Mouse (Mus musculus) T-helper 2 cell (primary cell): ENCODE results near the gene Sema3d.

Experiments
- in situ Hi-C: fragments of 300-600 bp; cut with MboI, MseI; formaldehyde crosslinking; loops from one replicate; pipeline ENCODE4 v1.15.1; 2025; ENCODE audit warnings: high pct_unique_total_duplicates

Gene Sema3d

GRCm38 (mm10) chr5:12499037-12499436 lies 115.9 kb downstream of the Sema3d start:
- in situ Hi-C loops = no loop called here

- in situ Hi-C loops = no loop called here
Observed at GRCm38 (mm10) chr5:12499791-12500504, 116.8 kb downstream of the Sema3d start.

GRCm38 (mm10) chr5:12512471-12512870 lies 129.3 kb downstream of the Sema3d start:
- in situ Hi-C loops = no loop called here

- in situ Hi-C loops = no loop called here
Observed at GRCm38 (mm10) chr5:12515283-12515682, 132.1 kb downstream of the Sema3d start.

GRCm38 (mm10) chr5:12525235-12525767 lies 142.1 kb downstream of the Sema3d start:
- in situ Hi-C loops = no loop called here

- in situ Hi-C loops = no loop called here
Observed at GRCm38 (mm10) chr5:12528596-12528995, 145.4 kb downstream of the Sema3d start.

- in situ Hi-C loops = no loop called here
Observed at GRCm38 (mm10) chr5:12529771-12530170, 146.6 kb downstream of the Sema3d start.

GRCm38 (mm10) chr5:12541268-12541667 lies 158.1 kb downstream of the Sema3d start:
- in situ Hi-C loops = no loop called here

- in situ Hi-C loops = no loop called here
Observed at GRCm38 (mm10) chr5:12549046-12549669, 166.0 kb downstream of the Sema3d start.

- in situ Hi-C loops = loop anchor here (5.0 to 25.0 kb wide), 2 partner anchors 1072 to 1893 kb away; no protein-coding TSS in a partner anchor
Observed at GRCm38 (mm10) chr5:12555401-12555800, 172.2 kb downstream of the Sema3d start.

- in situ Hi-C loops = loop anchor here (5.0 to 25.0 kb wide), 2 partner anchors 1069 to 1896 kb away; no protein-coding TSS in a partner anchor
Observed at GRCm38 (mm10) chr5:12557889-12558288, 174.7 kb downstream of the Sema3d start.

GRCm38 (mm10) chr5:12561740-12562139 lies 178.6 kb downstream of the Sema3d start:
- in situ Hi-C loops = loop anchor here (25.0 kb wide), 1 partner anchor 1899 kb away; no protein-coding TSS in a partner anchor

- in situ Hi-C loops = loop anchor here (25.0 kb wide), 1 partner anchor 1900 kb away; no protein-coding TSS in a partner anchor
Observed at GRCm38 (mm10) chr5:12562204-12562603, 179.0 kb downstream of the Sema3d start.

GRCm38 (mm10) chr5:12563132-12563531 lies 179.9 kb downstream of the Sema3d start:
- in situ Hi-C loops = loop anchor here (25.0 kb wide), 1 partner anchor 1901 kb away; no protein-coding TSS in a partner anchor

- in situ Hi-C loops = loop anchor here (25.0 kb wide), 1 partner anchor 1902 kb away; no protein-coding TSS in a partner anchor
Observed at GRCm38 (mm10) chr5:12564602-12565220, 181.5 kb downstream of the Sema3d start.

- in situ Hi-C loops = loop anchor here (25.0 kb wide), 1 partner anchor 1904 kb away; no protein-coding TSS in a partner anchor
Observed at GRCm38 (mm10) chr5:12566568-12566967, 183.4 kb downstream of the Sema3d start.

GRCm38 (mm10) chr5:12574551-12574950 lies 191.4 kb downstream of the Sema3d start:
- in situ Hi-C loops = loop anchor here (25.0 kb wide), 1 partner anchor 1912 kb away; no protein-coding TSS in a partner anchor

- in situ Hi-C loops = no loop called here
Observed at GRCm38 (mm10) chr5:12575262-12575661, 192.1 kb downstream of the Sema3d start.

GRCm38 (mm10) chr5:12579752-12580151 lies 196.6 kb downstream of the Sema3d start:
- in situ Hi-C loops = no loop called here

- in situ Hi-C loops = no loop called here
Observed at GRCm38 (mm10) chr5:12582540-12582939, 199.4 kb downstream of the Sema3d start.

- in situ Hi-C loops = no loop called here
Observed at GRCm38 (mm10) chr5:12583293-12583834, 200.2 kb downstream of the Sema3d start.

- in situ Hi-C loops = no loop called here
Observed at GRCm38 (mm10) chr5:12584886-12585285, 201.7 kb downstream of the Sema3d start.
